Mouse (Mus musculus): ENCODE results near the gene Shroom3.

The Shroom3 gene

GRCm38 (mm10) chr5:92886141-92886540, 202.9 kb downstream of the Shroom3 start:
- peak; percentile 20 to 46 for DNase-seq (ENCODE audit: inconsistent age in 2 of 2, low spot score in 1 of 2)

GRCm38 (mm10) chr5:92887501-92887900, 204.3 kb downstream of the Shroom3 start:
- no peak for DNase-seq (ENCODE audit: inconsistent age in 2 of 2, low spot score in 1 of 2)

DNA sequence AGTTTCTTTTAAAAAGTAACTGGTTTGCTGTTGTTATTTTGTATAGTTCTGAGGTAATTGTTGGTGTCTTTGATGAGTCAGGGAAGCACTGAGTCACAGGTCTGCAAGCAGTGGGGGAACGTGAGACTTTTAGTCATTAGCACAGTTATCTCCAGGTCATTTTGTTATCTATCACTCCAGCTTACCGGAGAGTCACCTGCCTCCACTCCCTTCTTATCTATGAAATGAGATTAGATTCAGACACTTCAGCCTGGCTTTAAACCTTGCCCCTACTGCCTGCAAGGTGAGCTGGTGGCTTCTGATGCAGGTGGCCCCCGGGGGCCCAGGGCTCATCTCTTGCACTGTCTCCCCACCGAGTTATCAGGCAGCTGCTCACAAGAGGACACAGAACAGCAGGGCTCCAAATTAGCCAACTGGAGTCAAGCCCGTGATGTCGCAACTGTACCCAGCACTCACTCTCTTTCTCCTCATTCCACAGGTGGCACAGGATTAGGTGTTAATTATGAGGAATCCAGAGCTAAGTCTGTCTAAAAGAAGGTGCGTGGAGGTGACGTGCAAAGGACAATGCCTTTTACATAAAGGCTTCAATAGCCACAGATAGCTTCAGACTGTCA, 205.5 kb downstream of the Shroom3 start:
- peak in 1 of 2 experiments; percentile 56 for DNase-seq (ENCODE audit: inconsistent age in 2 of 2, low spot score in 1 of 2)

- DNase-seq (ENCODE audit: inconsistent age in 2 of 2, low spot score in 1 of 2): no peak
Measured at GRCm38 (mm10) chr5:92890902-92891301, 207.7 kb downstream of the Shroom3 start.

GRCm38 (mm10) chr5:92893284-92893683, 210.0 kb downstream of the Shroom3 start:
- DNase-seq (ENCODE audit: inconsistent age in 2 of 2, low spot score in 1 of 2): peak in 1 of 2 experiments; percentile 37

- DNase-seq (ENCODE audit: inconsistent age in 2 of 2, low spot score in 1 of 2): no peak
Measured at GRCm38 (mm10) chr5:92893711-92894110, 210.5 kb downstream of the Shroom3 start.

DNA sequence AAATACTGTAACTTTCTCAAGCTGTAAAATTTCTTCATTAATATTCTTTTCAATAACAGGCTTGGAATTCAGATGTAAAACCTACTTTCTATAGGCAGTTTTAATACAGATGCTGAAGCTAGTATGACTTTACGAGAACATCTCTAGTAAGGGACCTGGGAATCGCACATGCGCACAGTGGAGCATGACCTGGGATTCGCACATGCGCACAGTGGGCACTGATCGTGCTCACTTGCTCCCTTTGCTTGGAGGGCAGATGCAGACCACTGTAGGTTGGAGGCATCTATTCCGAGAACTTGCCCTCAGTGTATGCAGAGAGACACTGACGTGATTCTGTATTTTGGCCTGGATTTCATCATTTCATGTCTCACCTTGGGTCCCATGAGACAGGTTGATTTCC, 212.6 kb downstream of the Shroom3 start:
- no peak for DNase-seq (ENCODE audit: inconsistent age in 2 of 2, low spot score in 1 of 2)

GRCm38 (mm10) chr5:92896725-92897280, 213.6 kb downstream of the Shroom3 start:
- no peak for DNase-seq (ENCODE audit: inconsistent age in 2 of 2, low spot score in 1 of 2)

- peak; percentile 85 to 93 for DNase-seq (ENCODE audit: inconsistent age in 2 of 2, low spot score in 1 of 2)
Measured at GRCm38 (mm10) chr5:92897766-92898745, 214.8 kb downstream of the Shroom3 start.

- no peak for DNase-seq (ENCODE audit: inconsistent age in 2 of 2, low spot score in 1 of 2)
Measured at GRCm38 (mm10) chr5:92900470-92900869, 217.2 kb downstream of the Shroom3 start.

- no peak for DNase-seq (ENCODE audit: inconsistent age in 2 of 2, low spot score in 1 of 2)
Measured at GRCm38 (mm10) chr5:92901870-92902269, 218.6 kb downstream of the Shroom3 start.

- DNase-seq (ENCODE audit: inconsistent age in 2 of 2, low spot score in 1 of 2): no peak
Measured at GRCm38 (mm10) chr5:92905146-92905545, 221.9 kb downstream of the Shroom3 start.

DNA sequence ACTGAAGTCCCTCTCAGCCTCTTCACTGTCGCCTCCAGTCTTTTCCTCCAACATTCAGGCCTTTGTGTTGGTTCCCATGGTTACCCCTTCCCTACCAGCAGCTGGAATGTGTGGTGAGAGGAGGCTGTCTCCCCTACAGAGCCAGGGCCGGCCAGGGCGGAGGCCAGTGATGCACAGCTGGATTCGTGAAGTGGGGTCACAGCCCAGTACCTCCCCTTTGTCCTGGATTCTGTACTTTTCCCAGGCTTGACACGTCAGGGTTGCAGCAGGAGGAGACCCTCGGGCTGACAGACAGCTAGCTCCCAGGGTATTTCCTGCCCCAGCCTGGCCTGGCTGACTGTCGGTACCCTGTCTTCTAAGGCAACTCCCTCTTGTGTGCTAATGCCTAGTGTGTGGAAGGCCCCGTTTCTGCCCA, 222.4 kb downstream of the Shroom3 start:
- no peak for DNase-seq (ENCODE audit: inconsistent age in 2 of 2, low spot score in 1 of 2)

GRCm38 (mm10) chr5:92908227-92908626, 225.0 kb downstream of the Shroom3 start:
- DNase-seq (ENCODE audit: inconsistent age in 2 of 2, low spot score in 1 of 2): no peak

- no peak for DNase-seq (ENCODE audit: inconsistent age in 2 of 2, low spot score in 1 of 2)
Measured at GRCm38 (mm10) chr5:92910838-92911237, 227.6 kb downstream of the Shroom3 start.

- DNase-seq (ENCODE audit: inconsistent age in 2 of 2, low spot score in 1 of 2): no peak
Measured at GRCm38 (mm10) chr5:92915421-92915820, 232.2 kb downstream of the Shroom3 start.

GRCm38 (mm10) chr5:92917755-92918154, 234.5 kb downstream of the Shroom3 start:
- DNase-seq (ENCODE audit: inconsistent age in 2 of 2, low spot score in 1 of 2): no peak

GRCm38 (mm10) chr5:92918170-92918569, 234.9 kb downstream of the Shroom3 start:
- no peak for DNase-seq (ENCODE audit: inconsistent age in 2 of 2, low spot score in 1 of 2)

DNA sequence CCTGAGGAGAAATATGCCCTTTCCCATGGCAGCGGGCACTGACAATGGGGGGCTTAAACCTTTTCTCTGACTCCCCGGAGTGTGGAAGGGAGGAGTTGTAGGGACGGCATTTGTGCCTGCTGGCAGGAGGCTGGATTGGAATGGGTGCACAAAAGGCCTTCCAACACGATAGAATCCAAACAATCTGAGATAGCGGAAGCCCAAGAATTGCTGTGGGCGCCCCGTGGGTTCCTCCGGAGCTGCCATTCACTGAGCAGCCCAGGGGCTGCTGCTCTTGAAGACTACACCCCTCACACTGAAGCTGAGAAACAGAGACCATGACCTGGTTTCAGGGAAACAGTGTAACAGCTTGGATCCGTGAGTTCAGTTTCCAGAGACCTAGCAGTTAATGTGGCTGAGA, 235.6 kb downstream of the Shroom3 start:
- DNase-seq (ENCODE audit: inconsistent age in 2 of 2, low spot score in 1 of 2): no peak

GRCm38 (mm10) chr5:92919390-92919789, 236.2 kb downstream of the Shroom3 start:
- DNase-seq (ENCODE audit: inconsistent age in 2 of 2, low spot score in 1 of 2): no peak

DNA sequence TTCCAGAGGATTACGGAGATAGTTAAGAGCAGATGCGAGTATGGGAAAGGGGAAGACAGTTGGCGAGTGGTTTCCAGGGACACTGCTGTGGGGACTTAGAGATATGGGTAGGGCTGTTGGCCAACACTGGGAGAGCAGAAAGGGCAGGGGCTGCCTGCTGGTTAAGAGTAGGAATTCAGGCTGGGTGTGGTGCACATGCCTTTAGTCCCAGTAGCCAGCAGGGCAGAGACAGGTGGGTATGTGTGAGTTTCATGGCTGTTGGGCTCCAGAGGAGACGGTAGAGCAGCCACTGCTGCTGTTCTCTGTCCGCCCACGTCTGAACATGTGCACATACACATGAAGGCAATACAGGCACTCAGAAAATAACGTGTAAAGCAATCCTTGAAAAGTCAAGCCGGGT, 237.7 kb downstream of the Shroom3 start:
- DNase-seq (ENCODE audit: inconsistent age in 2 of 2, low spot score in 1 of 2): no peak

GRCm38 (mm10) chr5:92921728-92922127, 238.5 kb downstream of the Shroom3 start:
- DNase-seq (ENCODE audit: inconsistent age in 2 of 2, low spot score in 1 of 2): no peak
